Mouse (Mus musculus): Measurements from ENCODE around the gene Wnt10b. TPM values are rescaled to one million over a fixed set of nuclear protein-coding genes. Genes with fewer than 3 reads are reported as not detected.
A peak's percentile ranks its signal among the peaks of the same experiment; 100 is the strongest.

Gene Wnt10b
- polyA plus RNA-seq, 1 experiment from 2014 or later: 0.10 TPM

DNA sequence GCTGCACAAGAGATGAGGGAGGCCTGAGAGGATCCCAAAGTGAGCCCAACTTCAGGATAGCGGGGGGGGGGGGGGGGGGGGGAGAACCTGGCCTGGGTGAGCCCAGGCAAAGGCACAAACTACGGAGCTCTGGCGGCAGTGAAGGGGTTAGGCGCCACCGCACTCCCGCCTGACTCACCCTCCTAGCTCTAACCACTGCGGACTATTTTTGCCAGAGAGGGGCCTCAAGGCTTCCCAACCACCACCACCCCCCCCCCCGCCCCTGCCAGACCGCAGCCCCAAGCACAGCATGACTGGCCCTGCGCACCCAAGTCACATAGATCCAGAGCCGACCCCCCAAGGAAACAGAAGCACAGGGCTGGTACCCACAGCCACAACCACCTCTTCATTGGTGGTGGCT lies 856 bp upstream of the Wnt10b start:
- 3% methylated on average over 10 of the region's 11 CpGs for WGBS
- no peaks in the 10 kb centered on the region for H3K9me3 ChIP-seq
- no peak overlapping the region for H3K27ac ChIP-seq
- H3K27me3 ChIP-seq: peaks cover 92% of the 10 kb centered on the region
- H3K36me3 ChIP-seq: no peaks in the 10 kb centered on the region
- peaks cover 32% of the 10 kb centered on the region for H3K4me1 ChIP-seq
- no peak for ATAC-seq (ENCODE audit: borderline replicate concordance, extremely low read depth, low FRiP score, low TSS enrichment)
- H3K9ac ChIP-seq: no peak overlapping the region
- H3K4me2 ChIP-seq: no peak overlapping the region
- H3K4me3 ChIP-seq: no peak overlapping the region

DNA sequence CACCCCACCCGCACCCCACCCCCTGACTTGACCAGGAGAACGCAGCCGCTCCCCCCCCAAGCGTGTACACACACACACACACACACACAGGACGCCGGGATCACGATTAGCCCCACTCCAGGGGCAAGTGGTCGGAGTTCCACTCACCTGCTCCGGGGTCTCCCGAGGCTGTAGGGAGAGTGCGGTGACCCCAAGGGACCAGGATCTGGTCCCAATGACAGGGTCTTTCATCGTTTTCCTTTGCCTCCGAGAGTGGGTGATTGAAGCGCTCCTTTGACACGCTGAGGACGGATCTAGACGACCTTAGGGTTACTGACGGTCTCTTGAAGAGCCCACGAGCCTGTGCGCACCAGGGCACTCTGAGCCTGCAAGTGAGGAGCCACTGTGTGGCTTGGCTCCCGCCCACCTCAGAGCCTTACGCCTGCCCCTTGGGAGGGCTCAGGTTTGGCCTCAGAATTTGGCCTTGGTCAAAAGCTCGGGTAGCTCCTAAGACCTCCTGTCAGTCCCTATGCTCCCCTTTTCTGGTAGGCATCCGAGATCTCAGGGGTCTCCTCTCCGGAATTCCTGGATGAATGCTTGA lies 331 bp upstream of the Wnt10b start:
- H3K4me2 ChIP-seq: peak overlapping the region; percentile 46

DNA sequence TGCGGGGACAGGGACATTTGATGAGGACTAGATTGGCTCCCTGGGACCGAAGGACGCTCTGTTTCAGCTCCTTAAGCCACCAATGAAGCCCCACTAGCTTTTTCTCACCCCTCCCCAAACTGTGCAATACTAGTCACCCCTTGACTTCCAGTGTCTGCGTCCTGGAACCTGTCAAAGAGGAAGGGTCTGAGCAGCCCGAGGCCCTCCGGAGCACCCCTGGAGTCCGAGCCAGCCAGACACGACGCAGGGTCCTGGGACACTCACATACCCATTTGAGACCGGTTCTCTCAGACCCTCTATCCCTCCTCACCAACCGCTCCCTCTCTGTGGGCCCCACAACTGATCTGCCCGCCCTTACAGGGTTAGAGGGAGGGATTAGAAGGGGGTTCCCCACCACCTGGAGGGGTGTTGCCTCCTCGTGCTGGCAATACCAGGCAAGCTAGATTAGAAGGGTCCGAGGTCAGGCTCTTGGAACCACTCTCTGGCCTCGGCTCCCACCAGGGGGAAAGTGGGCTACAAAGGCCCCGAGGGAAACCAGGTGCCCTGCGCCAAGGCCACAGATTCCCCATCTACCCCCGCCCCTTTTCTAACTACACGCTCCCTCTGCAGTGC lies 839 bp downstream of the Wnt10b start:
- no peak overlapping the region for H3K9ac ChIP-seq
- peaks cover 42% of the 10 kb centered on the region for H3K4me1 ChIP-seq
- H3K4me3 ChIP-seq: 0 out of 2 replicates have a peak overlapping the region, but pooled peaks have one; percentile 26
- H3K27me3 ChIP-seq: peaks cover 100% of the 10 kb centered on the region
- no peak overlapping the region for H3K27ac ChIP-seq
- H3K9me3 ChIP-seq: no peaks in the 10 kb centered on the region
- no peak for ATAC-seq (ENCODE audit: borderline replicate concordance, extremely low read depth, low FRiP score, low TSS enrichment)
- WGBS: 3% methylated on average over 19 of the region's 19 CpGs
- peak overlapping the region; percentile 53; the same call in 1 of the 2 replicates for H3K4me2 ChIP-seq
- no peaks in the 10 kb centered on the region for H3K36me3 ChIP-seq

More for the DNA sequence above, 331 bp upstream of the Wnt10b start:
- H3K4me3 ChIP-seq: peak overlapping the region; percentile 26
- H3K27ac ChIP-seq: no peak overlapping the region
- ATAC-seq (ENCODE audit: borderline replicate concordance, extremely low read depth, low FRiP score, low TSS enrichment): no peak
- peaks cover 97% of the 10 kb centered on the region for H3K27me3 ChIP-seq
- no peaks in the 10 kb centered on the region for H3K9me3 ChIP-seq
- H3K4me1 ChIP-seq: peaks cover 32% of the 10 kb centered on the region
- no peak overlapping the region for H3K9ac ChIP-seq
- 1% methylated on average over 25 of the region's 25 CpGs for WGBS
- no peaks in the 10 kb centered on the region for H3K36me3 ChIP-seq

DNA sequence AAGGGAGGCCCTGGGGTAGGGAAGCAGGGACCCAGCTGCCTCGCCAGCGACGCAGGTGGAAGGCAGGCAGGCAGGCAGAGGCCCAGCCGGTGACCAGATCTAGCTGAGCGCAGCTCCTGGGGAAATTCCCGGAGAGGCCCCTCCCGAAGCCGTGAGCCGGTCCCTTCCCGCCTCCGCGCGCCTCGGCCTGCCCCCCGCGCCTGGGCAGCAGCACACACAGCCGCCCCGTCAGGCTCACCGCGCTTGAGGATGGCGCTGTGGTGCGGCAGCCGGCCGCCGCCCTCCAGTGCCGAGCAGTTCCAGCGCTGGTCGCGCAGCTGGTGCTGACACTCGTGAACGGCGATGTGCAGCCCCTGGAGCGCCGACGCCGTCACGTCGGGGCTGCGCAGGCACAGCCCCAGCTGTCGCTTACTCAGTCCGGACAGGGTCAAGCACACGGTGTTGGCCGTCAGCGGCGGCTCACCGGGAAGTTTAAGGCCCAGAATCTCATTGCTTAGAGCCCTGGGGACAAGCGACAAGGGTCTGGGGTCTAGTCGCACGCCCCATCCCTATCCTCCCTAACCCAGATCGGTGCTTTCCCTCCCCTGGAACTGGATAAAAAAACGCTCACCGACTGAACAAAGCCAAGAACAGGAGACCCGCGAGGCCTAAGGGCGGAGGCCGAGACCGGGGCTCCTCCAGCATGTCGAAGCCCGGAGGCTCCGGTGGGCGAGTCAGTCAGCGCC lies 1.5 kb downstream of the Wnt10b start:
- Histone ChIP-seq H3K36me3 (no peaks in the 10 kb centered on the region), H3K9me3 (no peaks in the 10 kb centered on the region), H3K4me3 (peak overlapping the region; percentile 28), H3K27ac (no peak overlapping the region), H3K4me1 (peaks cover 45% of the 10 kb centered on the region), H3K27me3 (peaks cover 100% of the 10 kb centered on the region), H3K9ac (no peak overlapping the region), H3K4me2 (peak overlapping the region; percentile 53)
- 2% methylated on average over 52 of the region's 62 CpGs for WGBS
- ATAC-seq (ENCODE audit: borderline replicate concordance, extremely low read depth, low FRiP score, low TSS enrichment): peak; percentile 36; the same call in 1 of the 2 replicates

DNA sequence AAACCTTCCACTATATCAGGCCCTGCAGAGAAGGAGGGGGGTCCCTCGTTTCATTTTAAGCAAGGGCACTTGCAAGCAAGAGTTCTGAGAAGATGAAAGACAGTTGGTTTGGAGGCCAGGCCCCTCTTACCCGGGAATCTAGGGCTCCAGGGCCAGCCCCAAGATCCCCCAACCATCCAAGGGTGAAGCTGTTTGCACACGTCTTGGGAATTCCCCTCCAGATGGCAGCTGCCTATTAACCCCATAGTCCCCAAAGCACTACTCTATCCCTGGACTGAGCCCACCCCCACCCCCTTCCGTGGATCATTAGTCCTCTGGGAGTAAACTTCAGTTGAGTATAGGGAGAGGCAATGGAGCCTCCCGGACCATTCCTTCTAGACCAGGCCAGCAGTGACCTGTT lies 2.4 kb downstream of the Wnt10b start:
- H3K9ac ChIP-seq: no peak overlapping the region
- peak overlapping the region; percentile 53; the same call in 1 of the 2 replicates for H3K4me2 ChIP-seq
- no peaks in the 10 kb centered on the region for H3K9me3 ChIP-seq
- no peak overlapping the region for H3K27ac ChIP-seq
- peaks cover 100% of the 10 kb centered on the region for H3K27me3 ChIP-seq
- H3K4me1 ChIP-seq: peaks cover 45% of the 10 kb centered on the region
- ATAC-seq (ENCODE audit: borderline replicate concordance, extremely low read depth, low FRiP score, low TSS enrichment): no peak
- no peak overlapping the region for H3K4me3 ChIP-seq
- H3K36me3 ChIP-seq: no peaks in the 10 kb centered on the region
- 6% methylated on average over 5 of the region's 5 CpGs for WGBS

DNA sequence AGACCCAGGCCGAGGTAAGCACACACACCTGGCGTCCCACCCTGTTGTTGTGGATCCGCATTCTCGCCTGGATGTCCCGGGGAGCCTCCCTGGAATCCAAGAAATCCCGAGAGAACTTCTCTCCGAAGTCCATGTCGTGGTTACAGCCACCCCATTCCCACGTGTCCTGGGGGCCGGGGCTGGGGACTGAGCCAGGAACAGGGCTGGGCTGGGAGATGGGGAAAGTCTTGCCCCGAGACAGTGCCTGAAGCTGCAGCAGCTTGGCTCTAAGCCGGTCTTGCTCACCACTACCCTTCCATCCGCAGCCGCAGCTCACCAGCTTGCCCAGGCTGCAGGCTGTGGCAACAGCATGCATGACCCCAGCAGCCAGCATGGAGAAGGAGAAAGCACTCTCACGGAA lies 3.9 kb downstream of the Wnt10b start:
- no peak for ATAC-seq (ENCODE audit: borderline replicate concordance, extremely low read depth, low FRiP score, low TSS enrichment)
- no peak overlapping the region for H3K4me2 ChIP-seq
- H3K4me1 ChIP-seq: peaks cover 45% of the 10 kb centered on the region
- no peaks in the 10 kb centered on the region for H3K36me3 ChIP-seq
- H3K27me3 ChIP-seq: peaks cover 99% of the 10 kb centered on the region
- H3K9me3 ChIP-seq: no peaks in the 10 kb centered on the region
- H3K27ac ChIP-seq: no peak overlapping the region
- H3K4me3 ChIP-seq: no peak overlapping the region
- WGBS: 22% methylated on average over 15 of the region's 15 CpGs
- H3K9ac ChIP-seq: no peak overlapping the region

DNA sequence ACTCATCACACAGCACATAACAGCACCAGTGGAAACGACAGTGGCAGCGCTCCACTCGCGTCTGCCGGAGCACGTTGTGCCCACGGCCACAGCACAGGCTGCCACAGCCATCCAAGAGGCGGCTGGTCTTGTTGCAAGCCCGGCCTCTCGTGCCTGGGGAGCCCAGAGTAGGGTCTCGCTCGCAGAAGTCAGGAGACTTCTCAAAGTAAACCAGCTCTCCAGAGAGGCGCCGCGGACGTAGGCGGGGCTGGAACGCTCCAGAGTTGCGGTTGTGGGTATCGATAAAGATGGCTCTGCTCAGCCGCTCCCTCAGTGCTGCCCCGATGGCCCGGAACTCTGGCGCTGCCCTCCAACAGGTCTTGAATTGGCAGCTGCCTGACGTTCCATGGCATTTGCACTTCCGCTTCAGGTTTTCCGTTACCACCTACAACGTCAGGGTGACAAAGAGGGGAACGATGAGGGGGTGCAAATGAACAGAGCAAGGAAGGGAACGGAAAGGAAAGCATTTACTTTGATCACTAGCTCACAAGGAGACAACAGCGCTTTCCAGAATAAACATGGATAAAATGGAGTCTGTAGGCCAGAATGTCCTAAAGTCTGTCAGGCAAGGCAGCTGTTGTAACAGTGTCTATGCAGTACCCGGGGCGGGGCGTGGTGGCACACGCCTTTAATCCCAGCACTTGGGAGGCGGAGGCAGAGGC lies 5.3 kb downstream of the Wnt10b start:
- WGBS: 3% methylated on average over 36 of the region's 36 CpGs
- Histone ChIP-seq H3K4me3 (peak overlapping the region; percentile 37), H3K27ac (no peak overlapping the region), H3K9me3 (no peaks in the 10 kb centered on the region), H3K4me2 (peak overlapping the region; percentile 80), H3K36me3 (no peaks in the 10 kb centered on the region), H3K27me3 (peaks cover 85% of the 10 kb centered on the region), H3K9ac (peak overlapping the region; percentile 26), H3K4me1 (peaks cover 36% of the 10 kb centered on the region)
- no peak for ATAC-seq (ENCODE audit: borderline replicate concordance, extremely low read depth, low FRiP score, low TSS enrichment)

DNA sequence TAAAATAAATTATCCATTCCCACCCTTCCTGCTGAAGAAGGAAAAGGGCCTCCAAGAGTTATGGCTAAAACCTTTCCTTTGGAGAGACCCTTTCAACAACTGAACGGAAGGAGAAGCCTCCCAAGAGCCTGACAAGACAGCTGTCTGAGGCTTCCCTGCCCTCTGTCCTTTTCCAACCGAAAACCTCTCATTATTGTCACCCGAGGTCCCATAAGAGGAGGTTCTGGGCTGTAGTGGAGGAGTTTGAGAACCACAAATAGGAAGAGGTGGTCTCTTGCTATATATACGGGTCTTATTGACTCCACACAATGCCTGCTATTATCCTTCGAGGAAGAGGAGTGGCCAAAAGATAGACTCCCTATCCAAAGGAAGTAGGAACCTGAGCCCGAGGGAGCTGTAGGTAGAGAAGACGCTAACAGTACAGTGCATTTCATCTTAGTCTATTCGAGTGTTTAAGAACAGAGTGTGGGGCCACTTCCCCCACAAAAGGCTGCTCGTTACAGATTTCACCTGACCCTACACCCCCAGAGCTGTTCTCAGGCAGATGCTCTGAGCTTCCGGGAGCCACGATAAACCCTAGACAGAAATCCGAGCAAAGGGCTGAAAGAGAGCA lies 6.0 kb downstream of the Wnt10b start:
- Histone ChIP-seq H3K36me3 (no peaks in the 10 kb centered on the region), H3K9me3 (no peaks in the 10 kb centered on the region), H3K4me3 (peak overlapping the region; percentile 37), H3K9ac (no peak overlapping the region; the same call in 1 of the 2 replicates), H3K27me3 (peaks cover 78% of the 10 kb centered on the region), H3K4me2 (peak overlapping the region; percentile 80), H3K4me1 (peaks cover 29% of the 10 kb centered on the region), H3K27ac (no peak overlapping the region)
- WGBS: 8% methylated on average over 12 of the region's 12 CpGs
- ATAC-seq (ENCODE audit: borderline replicate concordance, extremely low read depth, low FRiP score, low TSS enrichment): no peak

DNA sequence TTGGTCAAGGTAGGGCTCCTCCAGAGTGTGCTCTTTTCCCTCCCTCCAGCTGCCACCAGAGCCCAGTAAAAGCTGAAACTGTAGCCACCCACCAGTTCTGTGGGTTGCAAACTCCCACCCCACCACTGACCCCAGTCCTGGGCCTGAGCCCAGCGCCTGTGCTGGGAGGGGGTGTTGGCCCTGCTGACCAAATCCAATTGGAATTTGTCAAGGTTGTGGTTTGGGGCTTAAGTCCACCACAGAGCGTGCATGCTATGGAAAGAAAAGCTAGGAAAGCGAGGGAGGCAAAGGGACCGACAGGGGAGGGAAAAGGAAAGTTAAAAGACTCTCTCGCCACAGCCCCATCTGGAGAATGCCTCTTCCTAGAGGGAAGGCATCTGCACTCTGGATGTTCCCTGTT lies 9.7 kb downstream of the Wnt10b start:
- Histone ChIP-seq H3K27ac (no peak overlapping the region), H3K9me3 (no peaks in the 10 kb centered on the region), H3K4me1 (peaks cover 18% of the 10 kb centered on the region), H3K4me3 (no peak overlapping the region), H3K9ac (no peak overlapping the region), H3K36me3 (no peaks in the 10 kb centered on the region), H3K27me3 (peaks cover 44% of the 10 kb centered on the region), H3K4me2 (no peak overlapping the region)
- ATAC-seq (ENCODE audit: borderline replicate concordance, extremely low read depth, low FRiP score, low TSS enrichment): no peak
- 32% methylated on average over 5 of the region's 5 CpGs for WGBS

DNA sequence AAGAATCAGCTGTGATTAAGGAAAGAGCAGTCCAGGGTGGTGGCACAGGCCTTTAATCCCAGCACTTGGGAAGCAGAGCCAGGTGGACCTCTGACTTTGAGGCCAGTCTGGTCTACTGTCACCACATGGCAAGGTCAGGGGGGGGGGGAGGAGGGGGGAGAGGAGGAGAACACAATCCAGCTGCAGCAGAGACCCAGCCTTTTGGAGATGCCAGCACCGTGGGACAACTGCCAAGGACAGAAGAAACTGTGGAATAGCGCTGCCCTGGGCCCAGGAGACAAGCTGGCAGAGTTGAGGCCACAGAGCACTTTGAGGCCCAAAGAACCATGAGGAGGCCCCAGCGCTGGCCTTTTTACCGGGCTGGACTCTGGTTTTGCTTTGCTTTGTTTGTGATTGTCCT lies 12.0 kb downstream of the Wnt10b start:
- Histone ChIP-seq H3K4me3 (no peak overlapping the region), H3K4me2 (no peak overlapping the region), H3K27ac (no peak overlapping the region), H3K9me3 (no peaks in the 10 kb centered on the region), H3K4me1 (peaks cover 16% of the 10 kb centered on the region), H3K9ac (no peak overlapping the region), H3K36me3 (0 out of 2 replicates have a peak, but pooled peaks cover 3% of the 10 kb centered on the region), H3K27me3 (peaks cover 21% of the 10 kb centered on the region; the same call in 1 of the 2 replicates)
- WGBS: 54% methylated on average over 4 of the region's 4 CpGs
- ATAC-seq (ENCODE audit: borderline replicate concordance, extremely low read depth, low FRiP score, low TSS enrichment): no peak

Data from lung, embryonic 15.5 days (tissue).